Mouse (Mus musculus) cerebellum, adult 9-10 months (tissue): ENCODE data around the gene Ccdc24.

Experiments used
- DNase-seq: peaks from one replicate; pipeline ENCODE4 v3.0.0; 2022

The Ccdc24 gene

DNA sequence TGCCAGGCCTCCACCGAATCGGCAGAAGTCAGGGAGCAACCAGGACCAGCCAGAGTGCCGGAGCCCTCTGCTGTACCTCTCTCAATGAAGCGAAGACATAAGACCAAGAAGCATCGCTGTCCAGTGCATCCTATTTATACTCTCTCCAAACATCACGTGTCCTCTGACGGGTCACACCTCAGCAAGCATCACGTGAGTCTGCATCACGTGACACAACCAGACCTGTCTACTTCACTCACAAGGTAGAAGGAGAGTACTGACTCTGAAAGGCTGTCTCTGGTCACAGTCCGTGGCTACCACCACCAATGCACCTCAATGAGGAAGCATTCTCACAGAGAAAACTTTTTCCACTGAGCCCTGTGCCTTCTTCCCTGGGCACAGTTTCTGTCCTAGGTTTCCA is 54.3 kb downstream of the Ccdc24 start:
- DNase-seq: no peak

DNA sequence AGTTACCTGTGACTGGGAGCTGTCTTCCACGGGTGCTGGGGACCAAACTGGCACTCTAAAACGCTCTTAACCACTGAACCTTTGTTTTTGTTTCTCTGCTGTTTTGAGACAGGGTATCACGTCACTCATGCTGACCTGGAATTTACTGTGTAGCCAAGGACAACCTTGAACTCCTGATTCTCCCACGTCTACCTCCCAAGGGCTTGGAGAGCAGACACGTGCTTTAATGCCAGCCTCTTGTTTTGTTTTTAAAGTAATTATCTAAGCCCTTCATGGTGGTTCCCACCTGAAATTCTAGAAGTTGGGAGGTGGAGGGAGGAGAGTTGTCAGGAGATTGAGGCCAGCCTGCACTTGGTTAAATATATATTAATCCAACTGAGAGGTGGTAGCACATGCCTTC is 55.6 kb downstream of the Ccdc24 start:
- no peak for DNase-seq
